Mouse (Mus musculus): ENCODE results near the gene Zfp260.

Zfp260 gene

DNA sequence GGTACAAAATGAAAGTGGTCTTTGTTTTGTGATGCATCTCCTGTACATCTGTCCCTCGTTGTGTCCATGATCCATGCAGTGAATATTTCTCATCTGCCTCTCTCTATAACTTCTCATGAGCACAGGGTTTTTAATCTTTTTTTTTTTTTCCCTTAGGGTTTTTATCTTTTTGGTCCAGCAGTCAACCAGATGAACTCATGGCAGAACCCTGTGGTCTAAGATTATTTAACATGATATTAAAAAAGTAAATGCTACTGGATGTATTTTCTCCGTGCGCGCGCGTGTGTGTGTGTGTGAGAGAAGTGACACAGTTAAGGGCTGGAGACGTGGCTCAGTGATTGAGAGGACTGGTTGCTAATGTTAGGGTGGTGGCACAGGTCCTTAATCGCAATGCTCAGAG lies 35.3 kb downstream of the Zfp260 start:
- no peak for DNase-seq

GRCm38 (mm10) chr7:30132396-30132795 lies 37.8 kb downstream of the Zfp260 start:
- no peak for DNase-seq

DNA sequence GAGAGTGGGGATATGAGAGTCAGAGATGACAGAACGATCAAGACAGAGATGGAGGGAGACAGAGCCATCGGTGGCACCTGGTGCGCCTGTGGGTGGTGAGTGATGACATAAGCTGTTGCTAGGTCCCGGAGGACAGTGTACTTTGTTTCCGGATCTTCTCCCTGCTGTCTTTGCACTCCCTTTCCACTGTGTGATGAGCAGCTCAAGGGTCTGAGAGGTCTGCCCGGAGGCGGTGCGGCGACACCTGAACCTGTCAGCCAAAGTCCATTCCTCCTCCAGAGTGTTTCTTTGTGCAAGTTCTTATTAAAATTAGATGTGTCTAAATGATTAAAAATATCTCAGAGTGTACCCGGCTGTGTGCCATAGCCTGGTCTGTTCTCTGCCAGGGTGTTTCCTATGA lies 42.2 kb downstream of the Zfp260 start:
- no peak for DNase-seq

- no peak for DNase-seq
Measured at GRCm38 (mm10) chr7:30143170-30143554, 48.6 kb downstream of the Zfp260 start.

GRCm38 (mm10) chr7:30143555-30144209 lies 49.1 kb downstream of the Zfp260 start:
- DNase-seq, result peak; percentile 66

- no peak for DNase-seq
Measured at GRCm38 (mm10) chr7:30147011-30147410, 52.4 kb downstream of the Zfp260 start.

GRCm38 (mm10) chr7:30154040-30154439 lies 59.5 kb downstream of the Zfp260 start:
- DNase-seq, result no peak

DNA sequence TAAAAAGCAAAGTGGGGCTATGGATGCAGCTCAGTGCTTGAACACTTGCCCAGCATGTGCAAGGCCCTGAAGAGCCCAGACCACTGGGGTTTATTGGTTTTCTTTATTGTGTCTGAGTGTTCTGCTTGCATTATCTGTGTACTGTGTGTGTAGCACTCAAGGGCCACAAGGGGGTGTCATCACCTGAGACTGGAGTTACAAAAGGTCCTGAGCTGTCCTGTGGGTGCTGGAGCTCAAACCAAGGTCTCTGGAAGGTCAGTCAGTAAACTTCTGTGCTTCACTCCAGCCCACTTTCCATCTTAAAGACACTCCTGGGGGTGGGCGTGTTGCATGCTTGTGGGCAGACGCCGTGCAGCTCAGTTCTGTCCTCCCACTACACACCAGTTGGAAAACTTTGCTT lies 60.9 kb downstream of the Zfp260 start:
- no peak for DNase-seq

Data from cerebellum, adult 9-11 months (tissue).